Mouse (Mus musculus) heart, embryonic 10.5 days (tissue): ENCODE results near the gene Ssh2. TPM values are rescaled to one million over a fixed set of nuclear protein-coding genes. Genes with fewer than 3 reads are reported as not detected.
A peak's percentile ranks its signal among the peaks of the same experiment; 100 is the strongest.

Source experiments
- DNase-seq: peaks from one replicate; pipeline ENCODE4 v3.0.0-alpha.2; 2017; ENCODE audit warnings: low spot score
- H3K27ac ChIP-seq: fragments of 300-500 bp; sonication (generic); 2 replicates; pipeline ENCODE4 v1.5.1; 2016; ENCODE audit warnings: mild to moderate bottlenecking
- H3K27me3 ChIP-seq: fragments of 300-500 bp; sonication (generic); 2 replicates; pipeline ENCODE4 v1.6.1; 2016; ENCODE audit warnings: mild to moderate bottlenecking; ENCODE audit not compliant: poor library complexity, insufficient read depth, severe bottlenecking
- H3K36me3 ChIP-seq: fragments of 300-500 bp; sonication (generic); 2 replicates; pipeline ENCODE4 v1.6.1; 2016; ENCODE audit warnings: mild to moderate bottlenecking, moderate library complexity
- H3K4me1 ChIP-seq: fragments of 300-500 bp; sonication (generic); 2 replicates; pipeline ENCODE4 v1.6.1; 2016; ENCODE audit warnings: mild to moderate bottlenecking
- H3K4me3 ChIP-seq: fragments of 300-500 bp; sonication (generic); 2 replicates; pipeline ENCODE4 v1.5.1; 2016; ENCODE audit warnings: mild to moderate bottlenecking, moderate library complexity
- H3K9me3 ChIP-seq: fragments of 300-500 bp; sonication (generic); 2 replicates; pipeline ENCODE4 v1.6.1; 2016; ENCODE audit warnings: mild to moderate bottlenecking, moderate library complexity
- WGBS: fragments of 180-500 bp; shearing (Covaris S2); methylation state at CpG from one replicate; pipeline ENCODE4 v1.1.7; 2016; 5-methylcytosine and 5-hydroxymethylcytosine counted together
- polyA plus RNA-seq: library from polyadenylated mRNA; unstranded; fragments of >200 nt; fragmentation: Nextera tagmentation; extraction: Ambion mirVana; gene quantifications from 2 replicates; pipeline ENCODE4 v1.2.1, GENCODE M21; 2016

Ssh2 gene
- polyA plus RNA-seq, 1 experiment from 2014 or later: 15.0 TPM

GRCm38 (mm10) chr11:77505291-77505980, 289.3 kb downstream of the Ssh2 start:
- 86% methylated on average over 22 of the region's 22 CpGs for WGBS
- Histone ChIP-seq H3K9me3 (no peaks in the 10 kb centered on the region), H3K36me3 (peaks cover 93% of the 10 kb centered on the region), H3K27me3 (no peaks in the 10 kb centered on the region), H3K27ac (no peak overlapping the region), H3K4me1 (peaks cover 25% of the 10 kb centered on the region), H3K4me3 (no peak overlapping the region)
- no peak for DNase-seq

- Histone ChIP-seq H3K36me3 (peaks cover 89% of the 10 kb centered on the region), H3K27me3 (no peaks in the 10 kb centered on the region), H3K9me3 (no peaks in the 10 kb centered on the region), H3K4me3 (no peak overlapping the region), H3K27ac (no peak overlapping the region), H3K4me1 (peaks cover 17% of the 10 kb centered on the region)
- 86% methylated on average over 14 of the region's 14 CpGs for WGBS
- no peak for DNase-seq
Observed at GRCm38 (mm10) chr11:77506273-77506672, 290.2 kb downstream of the Ssh2 start.

- no peaks in the 10 kb centered on the region for H3K9me3 ChIP-seq
- no peak overlapping the region for H3K27ac ChIP-seq
- peaks cover 83% of the 10 kb centered on the region for H3K36me3 ChIP-seq
- WGBS: 83% methylated on average over 6 of the region's 6 CpGs
- H3K4me3 ChIP-seq: no peak overlapping the region
- no peak for DNase-seq
- no peaks in the 10 kb centered on the region for H3K27me3 ChIP-seq
- H3K4me1 ChIP-seq: peaks cover 17% of the 10 kb centered on the region
Observed at GRCm38 (mm10) chr11:77506941-77507340, 290.9 kb downstream of the Ssh2 start.

GRCm38 (mm10) chr11:77507426-77507825, 291.3 kb downstream of the Ssh2 start:
- H3K36me3 ChIP-seq: peaks cover 78% of the 10 kb centered on the region
- DNase-seq: no peak
- 0 out of 2 replicates have a peak overlapping the region, but pooled peaks have one; percentile 88 for H3K27ac ChIP-seq
- WGBS: 77% methylated on average over 4 of the region's 4 CpGs
- H3K4me1 ChIP-seq: peaks cover 20% of the 10 kb centered on the region
- no peak overlapping the region for H3K4me3 ChIP-seq
- no peaks in the 10 kb centered on the region for H3K27me3 ChIP-seq
- H3K9me3 ChIP-seq: no peaks in the 10 kb centered on the region

- Histone ChIP-seq H3K4me3 (peak overlapping the region; percentile 57), H3K4me1 (peaks cover 22% of the 10 kb centered on the region), H3K36me3 (peaks cover 69% of the 10 kb centered on the region), H3K27me3 (no peaks in the 10 kb centered on the region), H3K27ac (peak overlapping the region; percentile 88), H3K9me3 (no peaks in the 10 kb centered on the region)
- 15% methylated on average over 49 of the region's 49 CpGs for WGBS
- peak; percentile 91 for DNase-seq
Observed at GRCm38 (mm10) chr11:77508068-77509021, 292.3 kb downstream of the Ssh2 start.

Other genes with a start within 250 kb of the Ssh2 start
- 0.83 and 2.3 TPM in 2 replicates for gene Slc6a4, start 217.7 kb upstream of the Ssh2 start, polyA plus RNA-seq
- gene Nsrp1, start 137.9 kb upstream of the Ssh2 start, polyA plus RNA-seq: 42.5 and 51.3 TPM in 2 replicates
- gene Efcab5, start 27.3 kb upstream of the Ssh2 start, polyA plus RNA-seq: 0.28 and 0.34 TPM in 2 replicates
- gene Coro6, start 246.1 kb downstream of the Ssh2 start, polyA plus RNA-seq: 15.9 and 24.4 TPM in 2 replicates